Mouse (Mus musculus) embryonic facial prominence, embryonic 12.5 days (tissue): Measurements from ENCODE around the gene Pakap. TPM values are rescaled to one million over a fixed set of nuclear protein-coding genes. Genes with fewer than 3 reads are reported as not detected.

Experiments used
- ATAC-seq: fragments of 200-750 bp; cut with Nextera tagmentation; 2 replicates; pipeline ENCODE4 v1.8.0; 2017; ENCODE audit not compliant: insufficient number of reproducible peaks, insufficient read depth, low FRiP score, low TSS enrichment
- H3K27ac ChIP-seq: fragments of 300-500 bp; sonication (generic); 2 replicates; pipeline ENCODE4 v1.5.1; 2016; ENCODE audit warnings: mild to moderate bottlenecking
- H3K27me3 ChIP-seq: fragments of 300-500 bp; sonication (generic); 2 replicates; pipeline ENCODE4 v1.6.1; 2016; ENCODE audit warnings: mild to moderate bottlenecking, moderate library complexity
- H3K36me3 ChIP-seq: fragments of 300-500 bp; sonication (generic); 2 replicates; pipeline ENCODE4 v1.6.1; 2016; ENCODE audit warnings: mild to moderate bottlenecking
- H3K4me1 ChIP-seq: fragments of 300-500 bp; sonication (generic); 2 replicates; pipeline ENCODE4 v1.6.1; 2016
- H3K4me2 ChIP-seq: fragments of 300-500 bp; sonication (generic); replicated peaks from 2 replicates; pipeline ENCODE4 v1.6.1; 2016; ENCODE audit warnings: mild to moderate bottlenecking, moderate library complexity
- H3K4me3 ChIP-seq: fragments of 300-500 bp; sonication (generic); 2 replicates; pipeline ENCODE4 v1.5.1; 2016; ENCODE audit warnings: mild to moderate bottlenecking
- H3K9ac ChIP-seq: fragments of 300-500 bp; sonication (generic); 2 replicates; pipeline ENCODE4 v1.6.1; 2016; ENCODE audit warnings: mild to moderate bottlenecking, moderate library complexity
- H3K9me3 ChIP-seq: fragments of 300-500 bp; sonication (generic); 2 replicates; pipeline ENCODE4 v1.6.1; 2016; ENCODE audit warnings: mild to moderate bottlenecking, moderate library complexity
- WGBS: fragments of 180-500 bp; shearing (Covaris S2); methylation state at CpG from one replicate; pipeline ENCODE4 v1.1.7; 2016; 5-methylcytosine and 5-hydroxymethylcytosine counted together
- polyA plus RNA-seq: library from polyadenylated mRNA; unstranded; fragments of >200 nt; fragmentation: Nextera tagmentation; extraction: Ambion mirVana; gene quantifications from 2 replicates; pipeline ENCODE4 v1.2.1, GENCODE M21; 2016

Gene Pakap
- polyA plus RNA-seq, 1 experiment from 2014 or later, result 42.5 TPM

DNA sequence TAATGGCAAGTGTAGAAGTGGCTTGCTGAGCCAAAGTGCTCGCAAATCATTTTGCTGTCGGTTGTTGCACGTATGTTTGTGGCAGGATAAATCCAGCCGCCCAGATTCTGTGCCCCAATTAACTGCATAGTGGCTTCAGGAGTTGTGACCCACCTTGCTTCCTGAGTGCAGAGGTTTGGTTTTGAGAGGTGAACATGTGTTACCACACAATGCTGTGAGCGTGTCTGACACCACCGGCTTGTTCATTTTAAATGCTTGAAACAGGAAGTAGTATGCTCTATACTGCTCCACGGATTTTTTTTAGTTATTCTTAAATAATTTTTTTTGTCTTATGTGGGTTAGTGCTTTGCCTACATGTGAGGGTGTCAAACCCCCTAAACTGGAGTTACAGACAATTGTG is 264.3 kb downstream of the Pakap start:
- 37% methylated on average over 7 of the region's 7 CpGs for WGBS
- no peak overlapping the region for H3K4me3 ChIP-seq
- H3K36me3 ChIP-seq, result no peaks in the 10 kb centered on the region
- H3K9ac ChIP-seq, result no peak overlapping the region
- no peak for ATAC-seq
- no peak overlapping the region for H3K27ac ChIP-seq
- peaks cover 14% of the 10 kb centered on the region for H3K4me1 ChIP-seq
- no peaks in the 10 kb centered on the region for H3K9me3 ChIP-seq
- no peaks in the 10 kb centered on the region for H3K27me3 ChIP-seq
- no peak overlapping the region for H3K4me2 ChIP-seq

DNA sequence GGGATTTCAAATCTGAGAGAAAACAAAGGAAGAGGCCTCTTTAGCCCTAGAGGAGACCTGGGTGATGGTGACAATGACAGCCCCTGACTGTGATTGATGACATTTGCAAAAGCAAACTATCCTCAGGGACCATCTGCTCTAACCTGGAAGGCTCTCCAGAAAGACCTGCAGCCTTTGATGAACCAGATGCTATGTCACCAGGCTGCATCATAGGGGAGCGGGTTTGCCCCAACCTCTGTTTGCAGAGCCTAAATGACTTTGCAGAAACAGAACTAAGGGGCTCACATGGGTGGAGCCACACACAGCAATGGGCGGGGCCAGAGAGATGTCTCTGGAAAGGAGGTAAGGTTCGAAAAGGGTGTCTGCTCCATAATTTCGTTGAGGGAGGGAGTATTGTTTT is 265.1 kb downstream of the Pakap start:
- ATAC-seq, result no peak
- Histone ChIP-seq H3K4me2 (no peak overlapping the region), H3K27ac (no peak overlapping the region), H3K4me1 (peaks cover 14% of the 10 kb centered on the region), H3K27me3 (no peaks in the 10 kb centered on the region), H3K9ac (no peak overlapping the region), H3K4me3 (no peak overlapping the region), H3K9me3 (no peaks in the 10 kb centered on the region), H3K36me3 (no peaks in the 10 kb centered on the region)
- 52% methylated on average over 4 of the region's 4 CpGs for WGBS

GRCm38 (mm10) chr4:57834141-57834540 is 266.2 kb downstream of the Pakap start:
- Histone ChIP-seq H3K27me3 (no peaks in the 10 kb centered on the region), H3K27ac (no peak overlapping the region), H3K9ac (no peak overlapping the region), H3K4me3 (no peak overlapping the region), H3K9me3 (no peaks in the 10 kb centered on the region), H3K4me1 (peaks cover 11% of the 10 kb centered on the region), H3K4me2 (no peak overlapping the region), H3K36me3 (no peaks in the 10 kb centered on the region)
- no peak for ATAC-seq
- WGBS, result 59% methylated on average over 4 of the region's 4 CpGs

- WGBS, result 56% methylated on average over 9 of the region's 9 CpGs
- H3K27ac ChIP-seq, result no peak overlapping the region
Measured at GRCm38 (mm10) chr4:57837089-57837488, 269.1 kb downstream of the Pakap start.

DNA sequence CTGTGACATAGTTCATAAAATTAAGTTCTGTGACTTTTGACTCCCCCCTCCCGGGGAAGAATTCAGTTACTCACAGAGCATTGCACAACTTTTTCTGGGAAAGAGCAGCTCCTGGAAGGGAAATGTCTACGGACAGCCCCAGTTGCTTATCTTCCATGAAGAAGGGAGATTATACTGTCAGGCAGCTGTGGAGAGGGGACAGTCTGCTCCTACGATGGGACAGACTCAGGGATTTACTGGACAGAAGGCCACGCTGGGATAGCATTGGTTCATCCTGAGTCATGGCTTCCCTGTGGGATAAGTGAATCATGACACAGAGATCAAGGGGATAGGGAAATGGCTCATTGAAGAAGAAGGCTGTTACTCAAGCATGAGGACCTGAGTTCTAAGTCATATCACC is 271.4 kb downstream of the Pakap start:
- Histone ChIP-seq H3K27ac (no peak overlapping the region), H3K4me3 (no peak overlapping the region), H3K9me3 (no peaks in the 10 kb centered on the region), H3K4me2 (no peak overlapping the region), H3K27me3 (no peaks in the 10 kb centered on the region), H3K36me3 (no peaks in the 10 kb centered on the region), H3K4me1 (peaks cover 2% of the 10 kb centered on the region; the same call in 1 of the 2 replicates), H3K9ac (no peak overlapping the region)
- 80% methylated on average over 4 of the region's 4 CpGs for WGBS
- no peak for ATAC-seq

More at GRCm38 (mm10) chr4:57837089-57837488, 269.1 kb downstream of the Pakap start:
- no peak for ATAC-seq
- Histone ChIP-seq H3K9me3 (no peaks in the 10 kb centered on the region), H3K27me3 (no peaks in the 10 kb centered on the region), H3K9ac (no peak overlapping the region), H3K4me3 (no peak overlapping the region), H3K4me2 (no peak overlapping the region), H3K36me3 (no peaks in the 10 kb centered on the region), H3K4me1 (peaks cover 10% of the 10 kb centered on the region)

DNA sequence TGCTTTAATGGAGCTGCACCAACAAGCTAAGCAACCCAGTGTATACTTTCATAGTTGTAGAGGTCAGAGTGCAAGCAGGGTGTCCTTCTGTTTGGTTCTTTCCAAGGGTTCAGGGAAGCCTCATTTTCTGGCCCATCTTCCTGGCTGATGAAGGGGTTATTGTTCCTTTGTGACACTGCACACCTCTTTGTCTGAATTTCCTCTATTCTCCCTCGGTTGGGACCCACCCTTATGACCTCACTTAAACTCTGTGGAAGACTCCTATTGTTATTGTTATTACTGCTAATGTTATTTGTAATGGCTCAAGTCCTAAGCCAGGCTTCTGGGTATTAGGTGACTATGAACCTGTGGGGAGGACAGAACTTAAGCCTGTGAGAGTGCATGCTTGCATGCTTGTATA is 273.9 kb downstream of the Pakap start:
- H3K36me3 ChIP-seq, result no peaks in the 10 kb centered on the region
- no peak overlapping the region for H3K27ac ChIP-seq
- no peak overlapping the region for H3K4me2 ChIP-seq
- no peak overlapping the region for H3K4me3 ChIP-seq
- no peak for ATAC-seq
- no peak overlapping the region for H3K9ac ChIP-seq
- H3K9me3 ChIP-seq, result no peaks in the 10 kb centered on the region
- no peaks in the 10 kb centered on the region for H3K27me3 ChIP-seq
- H3K4me1 ChIP-seq, result peaks cover 27% of the 10 kb centered on the region
- WGBS, result 20% methylated on average over 1 of the region's 1 CpGs

DNA sequence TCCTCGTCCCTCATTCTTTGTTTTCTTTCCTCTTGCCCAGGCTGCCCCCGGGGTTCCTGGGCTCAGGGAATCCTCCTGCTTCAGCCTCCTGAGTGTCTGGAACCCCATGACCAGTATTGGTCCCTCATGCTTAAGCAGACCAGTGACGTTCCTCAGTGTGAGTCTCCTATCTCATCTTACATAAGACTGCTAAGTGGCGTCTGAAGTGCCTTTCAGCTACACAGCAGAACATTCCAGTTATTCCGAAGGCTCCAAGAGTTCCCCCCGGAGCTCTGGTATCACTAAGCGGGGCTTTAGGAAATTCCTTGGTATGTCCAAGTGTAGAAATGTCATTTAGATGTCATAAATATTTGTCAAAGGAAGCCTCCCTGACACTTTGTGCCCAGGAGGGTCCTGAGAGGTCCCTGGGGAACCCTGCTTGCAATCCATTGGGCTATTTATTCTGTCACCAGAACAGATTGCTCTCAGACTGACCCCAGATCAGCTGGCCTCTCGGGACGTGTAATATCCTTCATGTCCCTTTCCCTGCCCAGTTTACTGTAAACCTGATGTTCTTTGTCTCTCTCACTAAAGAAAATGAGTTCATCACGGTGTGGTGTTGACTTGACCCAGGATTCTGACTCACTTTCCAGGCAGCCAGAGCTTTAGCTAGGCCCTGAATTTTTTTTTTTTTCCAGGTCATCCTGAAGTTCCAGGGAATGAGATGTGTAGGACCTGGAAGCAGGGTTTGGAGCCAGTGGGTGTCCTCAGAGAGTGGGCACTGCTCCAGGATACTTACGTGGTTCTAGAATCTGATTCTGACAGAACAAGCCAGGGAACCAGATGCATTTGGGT is 274.7 kb downstream of the Pakap start:
- H3K36me3 ChIP-seq, result no peaks in the 10 kb centered on the region
- peaks cover 34% of the 10 kb centered on the region for H3K4me1 ChIP-seq
- no peak overlapping the region for H3K4me3 ChIP-seq
- no peak overlapping the region for H3K27ac ChIP-seq
- no peak for ATAC-seq
- no peak overlapping the region for H3K4me2 ChIP-seq
- WGBS, result 70% methylated on average over 11 of the region's 11 CpGs
- H3K9me3 ChIP-seq, result no peaks in the 10 kb centered on the region
- no peak overlapping the region for H3K9ac ChIP-seq
- H3K27me3 ChIP-seq, result no peaks in the 10 kb centered on the region

GRCm38 (mm10) chr4:57845031-57845431 is 277.1 kb downstream of the Pakap start:
- peak; percentile 61 for ATAC-seq
- 0 out of 2 replicates have a peak, but pooled peaks cover 5% of the 10 kb centered on the region for H3K36me3 ChIP-seq
- peak overlapping the region; percentile 49 for H3K9ac ChIP-seq
- 2% methylated on average over 10 of the region's 10 CpGs for WGBS
- peak overlapping the region; percentile 97 for H3K27ac ChIP-seq
- H3K4me1 ChIP-seq, result peaks cover 42% of the 10 kb centered on the region
- no peaks in the 10 kb centered on the region for H3K27me3 ChIP-seq
- peak overlapping the region; percentile 32 for H3K4me3 ChIP-seq
- H3K4me2 ChIP-seq, result peak overlapping the region; percentile 49
- no peaks in the 10 kb centered on the region for H3K9me3 ChIP-seq

- Histone ChIP-seq H3K36me3 (0 out of 2 replicates have a peak, but pooled peaks cover 11% of the 10 kb centered on the region), H3K4me3 (peak overlapping the region; percentile 32), H3K27me3 (no peaks in the 10 kb centered on the region), H3K4me1 (peaks cover 42% of the 10 kb centered on the region), H3K9ac (peak overlapping the region; percentile 49), H3K9me3 (no peaks in the 10 kb centered on the region), H3K4me2 (peak overlapping the region; percentile 49), H3K27ac (peak overlapping the region; percentile 97)
- ATAC-seq, result no peak
- 15% methylated on average over 12 of the region's 12 CpGs for WGBS
Measured at GRCm38 (mm10) chr4:57845541-57846210, 277.7 kb downstream of the Pakap start.

DNA sequence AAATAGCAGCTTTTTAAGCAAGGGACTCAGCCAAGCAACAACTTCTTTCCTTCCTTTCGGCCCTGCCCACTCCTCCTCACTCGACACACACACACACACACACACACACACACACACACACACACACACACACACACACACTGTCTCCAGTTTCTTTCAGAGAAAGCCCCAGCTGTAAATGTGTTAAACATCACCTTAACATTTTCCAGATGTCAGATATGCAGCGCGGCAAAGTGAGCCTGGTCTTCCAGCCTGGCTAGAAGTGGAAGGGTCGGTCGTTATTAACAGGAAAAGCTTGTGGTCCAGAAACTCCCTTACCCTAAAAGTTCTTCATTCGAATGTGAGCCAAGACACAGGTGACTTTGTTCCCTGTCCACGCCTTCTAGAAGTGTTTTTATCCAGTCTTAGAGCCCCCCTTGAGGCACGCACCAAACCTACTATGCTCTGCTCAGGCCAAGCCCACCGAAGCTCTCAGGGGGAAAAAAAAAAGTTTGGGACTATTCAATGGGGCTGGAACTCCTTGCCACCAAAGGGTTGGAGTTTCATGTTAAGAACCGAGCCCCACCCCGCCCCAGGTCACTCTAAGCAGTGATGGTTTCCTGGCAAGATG is 278.5 kb downstream of the Pakap start:
- Histone ChIP-seq H3K36me3 (0 out of 2 replicates have a peak, but pooled peaks cover 11% of the 10 kb centered on the region), H3K4me1 (peaks cover 46% of the 10 kb centered on the region), H3K4me2 (peak overlapping the region; percentile 49), H3K4me3 (peak overlapping the region; percentile 32; the same call in 1 of the 2 replicates), H3K9ac (no peak overlapping the region; the same call in 1 of the 2 replicates), H3K27ac (peak overlapping the region; percentile 97), H3K27me3 (no peaks in the 10 kb centered on the region), H3K9me3 (no peaks in the 10 kb centered on the region)
- ATAC-seq, result peak; percentile 52; the same call in 1 of the 2 replicates
- 7% methylated on average over 12 of the region's 12 CpGs for WGBS

DNA sequence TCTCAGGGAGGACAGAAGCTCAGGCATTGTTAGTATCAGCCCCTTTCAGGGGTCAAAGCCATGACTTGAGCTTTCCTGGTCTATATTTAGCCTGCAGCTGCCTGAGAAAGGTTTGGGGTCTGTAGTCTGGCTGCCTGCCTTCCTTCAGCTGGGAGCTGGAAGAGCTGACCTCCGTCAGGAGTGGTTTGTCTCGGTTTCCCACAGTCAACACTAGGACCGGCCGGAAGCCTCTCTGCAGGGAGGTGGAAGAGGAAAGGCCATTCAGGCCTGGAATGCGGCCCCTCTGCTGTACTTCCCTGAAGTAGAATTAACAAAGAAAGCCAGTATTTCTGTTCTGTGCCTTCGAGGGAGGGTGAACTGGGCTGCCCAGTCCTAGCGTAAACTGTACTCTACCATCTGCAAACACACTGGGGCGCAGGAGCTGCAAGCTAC is 279.0 kb downstream of the Pakap start:
- 13% methylated on average over 8 of the region's 8 CpGs for WGBS
- H3K4me3 ChIP-seq, result peak overlapping the region; percentile 32; the same call in 1 of the 2 replicates
- no peaks in the 10 kb centered on the region for H3K27me3 ChIP-seq
- ATAC-seq, result peak; percentile 65; the same call in 1 of the 2 replicates
- peaks cover 50% of the 10 kb centered on the region for H3K4me1 ChIP-seq
- peak overlapping the region; percentile 97 for H3K27ac ChIP-seq
- H3K9ac ChIP-seq, result no peak overlapping the region; the same call in 1 of the 2 replicates
- 0 out of 2 replicates have a peak, but pooled peaks cover 11% of the 10 kb centered on the region for H3K36me3 ChIP-seq
- no peaks in the 10 kb centered on the region for H3K9me3 ChIP-seq
- peak overlapping the region; percentile 49 for H3K4me2 ChIP-seq
